Mouse (Mus musculus) liver, embryonic 14.5 days (tissue): ENCODE results near the gene Kalrn. TPM values are rescaled to one million over a fixed set of nuclear protein-coding genes. Genes with fewer than 3 reads are reported as not detected.

Source experiments
- ATAC-seq: fragments of 200-750 bp; cut with Nextera tagmentation; 2 replicates; pipeline ENCODE4 v1.8.0; 2017; ENCODE audit warnings: moderate number of reproducible peaks, mild to moderate bottlenecking, moderate library complexity; ENCODE audit not compliant: insufficient read depth
- DNase-seq, 3 experiments: peaks; one replicate each; pipeline ENCODE4 v3.0.0-alpha.2; 2012 to 2013; ENCODE audit warnings: low read depth in 3 of 3, low spot score in 3 of 3
- H3K27ac ChIP-seq: fragments of 300-500 bp; sonication (generic); 2 replicates; pipeline ENCODE4 v1.5.1; 2014; ENCODE audit warnings: moderate library complexity, mild to moderate bottlenecking, control low read depth, inconsistent platforms
- H3K27me3 ChIP-seq: fragments of 300-500 bp; sonication (generic); 2 replicates; pipeline ENCODE4 v1.6.1; 2014; ENCODE audit warnings: mild to moderate bottlenecking, low read length, moderate library complexity; ENCODE audit not compliant: control insufficient read depth, insufficient read depth
- H3K36me3 ChIP-seq: fragments of 300-500 bp; sonication (generic); replicated peaks from 2 replicates; pipeline ENCODE4 v1.6.1; 2014; ENCODE audit warnings: low read depth; ENCODE audit not compliant: control insufficient read depth, insufficient read depth
- H3K4me1 ChIP-seq, 2 experiments: fragments of 200-500 bp in 1 of 2; fragments of 300-500 bp in 1 of 2; sonication (generic) in 1 of 2; replicated peaks; 2 replicates each; pipeline ENCODE4 v1.6.1; 2012 to 2014; ENCODE audit warnings: antibody characterized with exemption in 1 of 2, inconsistent platforms in 1 of 2, low read length in 1 of 2; ENCODE audit not compliant: control insufficient read depth in 2 of 2, insufficient read depth in 2 of 2
- H3K4me2 ChIP-seq: fragments of 300-500 bp; sonication (generic); 2 replicates; pipeline ENCODE4 v1.6.1; 2014; ENCODE audit warnings: low read depth, mild to moderate bottlenecking, control low read depth, moderate library complexity
- H3K4me3 ChIP-seq, 2 experiments: fragments of 200-500 bp in 1 of 2; fragments of 300-500 bp in 1 of 2; sonication (generic) in 1 of 2; 2 replicates each; pipeline ENCODE4 v1.5.1; 2012 to 2014; ENCODE audit warnings: low read depth in 2 of 2, low read length in 2 of 2, mild to moderate bottlenecking in 2 of 2, control low read depth in 1 of 2, inconsistent platforms in 1 of 2, moderate library complexity in 1 of 2; ENCODE audit not compliant: insufficient read depth in 1 of 2
- H3K9ac ChIP-seq: fragments of 300-500 bp; sonication (generic); replicated peaks from 2 replicates; pipeline ENCODE4 v1.6.1; 2014; ENCODE audit warnings: mild to moderate bottlenecking, control low read depth, moderate library complexity
- H3K9me3 ChIP-seq: fragments of 300-500 bp; sonication (generic); 2 replicates; pipeline ENCODE4 v1.6.1; 2016; ENCODE audit warnings: low read length, mixed read lengths; ENCODE audit not compliant: control insufficient read depth
- CTCF ChIP-seq: IDR thresholded peaks from 2 replicates; pipeline ENCODE4 v1.5.1; 2016; ENCODE audit warnings: antibody characterized with exemption, low read depth, control low read depth
- EP300 ChIP-seq: IDR thresholded peaks from 2 replicates; pipeline ENCODE4 v1.6.1; 2016; ENCODE audit warnings: antibody characterized with exemption, low read depth
- WGBS: fragments of 180-500 bp; shearing (Covaris S2); extraction: QIAGEN DNeasy Blood & Tissue Kit; methylation state at CpG from one replicate; pipeline ENCODE4 v1.1.7; 2014; ENCODE audit not compliant: insufficient replicate concordance; 5-methylcytosine and 5-hydroxymethylcytosine counted together
- polyA plus RNA-seq, 2 experiments: library from polyadenylated mRNA; depleted of rRNA in 1 of 2; stranded (reverse) in 1 of 2; unstranded in 1 of 2; fragments of >200 nt; fragmentation: Nextera tagmentation in 1 of 2; extraction: Ambion mirVana in 1 of 2; gene quantifications; 2 replicates each; pipeline versions ENCODE4 v1.2.1 to v1.2.3; 2012 to 2014

Gene Kalrn
- polyA plus RNA-seq, 2 experiments = 7.2 to 8.5 TPM

GRCm38 (mm10) chr16:33979855-33980254, 593.5 kb downstream of the Kalrn start:
- H3K36me3 ChIP-seq = no peaks in the 10 kb centered on the region
- TF ChIP-seq EP300 = no peak
- no peak for TF ChIP-seq CTCF
- no peak overlapping the region for H3K27ac ChIP-seq
- ATAC-seq (no peak), DNase-seq (no peak)
- H3K4me3 ChIP-seq = no peak overlapping the region
- no peaks in the 10 kb centered on the region for H3K4me1 ChIP-seq
- H3K9me3 ChIP-seq = no peaks in the 10 kb centered on the region
- 54% methylated on average over 2 of the region's 2 CpGs for WGBS
- H3K9ac ChIP-seq = no peak overlapping the region
- no peaks in the 10 kb centered on the region for H3K27me3 ChIP-seq
- H3K4me2 ChIP-seq = no peak overlapping the region

GRCm38 (mm10) chr16:33967283-33967640, 606.1 kb downstream of the Kalrn start:
- Histone ChIP-seq H3K4me2 (peak overlapping the region; percentile 93), H3K27ac (peak overlapping the region; percentile 26), H3K4me3 (peak overlapping the region; percentile 73 to 76), H3K36me3 (peaks cover 11% of the 10 kb centered on the region), H3K9ac (peak overlapping the region; percentile 91), H3K4me1 (peaks cover 6 to 11% of the 10 kb centered on the region in 2 experiments), H3K9me3 (no peaks in the 10 kb centered on the region), H3K27me3 (no peaks in the 10 kb centered on the region)
- ATAC-seq = peak; percentile 76
- TF ChIP-seq CTCF (no peak), EP300 (no peak)
- WGBS = 15% methylated on average over 2 of the region's 2 CpGs
- DNase-seq = peak in 2 of 3 experiments; percentile 37 to 45

GRCm38 (mm10) chr16:33966538-33967282, 606.6 kb downstream of the Kalrn start, which contains the start of gene Umps:
Umps (minus strand) TSS chr16:33967038.
- no peaks in the 10 kb centered on the region for H3K9me3 ChIP-seq
- H3K4me2 ChIP-seq = peak within 1 kb of the TSS; percentile 93
- H3K9ac ChIP-seq = peak within 1 kb of the TSS; percentile 91
- peak within 1 kb of the TSS; percentile 73 to 76 for H3K4me3 ChIP-seq
- peak; percentile 50 to 63 (median 60) for DNase-seq
- WGBS = under 1% methylated on average over 44 of the region's 44 CpGs
- peak within 1 kb of the TSS; percentile 47 for H3K27ac ChIP-seq
- H3K27me3 ChIP-seq = no peaks in the 10 kb centered on the region
- H3K4me1 ChIP-seq = peaks cover 6 to 11% of the 10 kb centered on the region in 2 experiments
- peak; percentile 89 for ATAC-seq
- H3K36me3 ChIP-seq = peaks cover 16% of the 10 kb centered on the region
- TF ChIP-seq EP300 (no peak), CTCF (no peak)

GRCm38 (mm10) chr16:33965878-33966537, 607.3 kb downstream of the Kalrn start:
- Histone ChIP-seq H3K9ac (peak overlapping the region; percentile 91), H3K4me3 (peak overlapping the region; percentile 73 to 76), H3K36me3 (peaks cover 23% of the 10 kb centered on the region), H3K4me1 (peaks cover 6 to 11% of the 10 kb centered on the region in 2 experiments), H3K27me3 (no peaks in the 10 kb centered on the region), H3K27ac (peak overlapping the region; percentile 47), H3K9me3 (no peaks in the 10 kb centered on the region), H3K4me2 (peak overlapping the region; percentile 93)
- ATAC-seq (no peak), DNase-seq (no peak)
- TF ChIP-seq CTCF = no peak
- no peak for TF ChIP-seq EP300
- 4% methylated on average over 15 of the region's 15 CpGs for WGBS

- H3K27ac ChIP-seq = no peak overlapping the region
- no peak overlapping the region for H3K9ac ChIP-seq
- no peaks in the 10 kb centered on the region for H3K9me3 ChIP-seq
- peaks cover 47% of the 10 kb centered on the region for H3K36me3 ChIP-seq
- H3K4me2 ChIP-seq = no peak overlapping the region
- no peak overlapping the region for H3K4me3 ChIP-seq
- H3K27me3 ChIP-seq = no peaks in the 10 kb centered on the region
- DNase-seq = no peak
- no peak for ATAC-seq
- TF ChIP-seq CTCF = no peak
- TF ChIP-seq EP300 = no peak
- WGBS = 79% methylated on average over 6 of the region's 6 CpGs
- H3K4me1 ChIP-seq = peaks cover 6 to 11% of the 10 kb centered on the region in 2 experiments
These were observed 609.8 kb downstream of the Kalrn start for GRCm38 (mm10) chr16:33963509-33963908.
